Mouse (Mus musculus) B cell, adult (primary cell): ENCODE measurements around the gene Olfr1358. TPM values are rescaled to one million over a fixed set of nuclear protein-coding genes. Genes with fewer than 3 reads are reported as not detected.

Experiments used
- total RNA-seq: library from RNA; stranded (reverse); gene quantifications from 4 replicates; pipeline ENCODE4 v1.2.4, GENCODE M21; 2023; ENCODE audit not compliant: inconsistent age

Gene Olfr1358
- total RNA-seq, result not detected in 4 replicates

DNA sequence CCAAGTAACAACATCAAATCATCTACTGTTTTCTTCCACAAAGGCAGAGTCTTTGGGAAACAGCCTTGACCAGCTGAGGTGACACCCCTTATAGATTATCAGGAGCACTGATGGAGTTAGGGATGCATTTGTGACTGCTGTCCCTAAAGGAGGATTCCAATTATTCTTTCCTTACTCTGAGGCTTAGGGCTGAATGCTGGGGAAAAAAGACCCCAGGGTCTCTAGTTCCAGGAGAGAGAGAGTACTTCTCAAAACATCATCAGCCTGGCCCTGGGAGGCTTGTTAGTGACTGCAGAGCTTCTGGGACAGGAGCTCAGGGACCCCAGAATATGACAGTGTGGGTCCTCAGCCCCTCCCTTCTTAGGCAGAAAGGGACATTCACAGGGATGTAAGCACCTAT is at the start of gene Olfr1358:
Gene Olfr1358 (plus strand): TSS at position 301 of the 400 bp plus-strand sequence.

Other genes with a start within 250 kb of the Olfr1358 start
- gene Agpat3, start 164.9 kb upstream of the Olfr1358 start, total RNA-seq, result 95.0 to 112 TPM (median 104 TPM) in 4 replicates
- 374 to 401 TPM (median 380 TPM) in 4 replicates for gene Rrp1, start 104.4 kb upstream of the Olfr1358 start, total RNA-seq
- gene Cstb, start 91.8 kb upstream of the Olfr1358 start, total RNA-seq, result 44.6 to 66.1 TPM (median 53.9 TPM) in 4 replicates
- gene Pdxk, start 52.5 kb upstream of the Olfr1358 start, total RNA-seq, result 50.8 to 55.7 TPM (median 54.4 TPM) in 4 replicates
- gene Ilvbl, start 56.9 kb downstream of the Olfr1358 start, total RNA-seq, result 80.9 to 100 TPM (median 93.1 TPM) in 4 replicates
- gene Syde1, start 74.5 kb downstream of the Olfr1358 start, total RNA-seq, result 0.75 to 1.00 TPM (median 0.85 TPM) in 4 replicates
- not detected in 4 replicates for gene Olfr1357, start 100.6 kb downstream of the Olfr1358 start, total RNA-seq
- gene Casp14, start 200.9 kb downstream of the Olfr1358 start, total RNA-seq, result not detected in 4 replicates
- gene Ccdc105, start 235.6 kb downstream of the Olfr1358 start, total RNA-seq, result not detected in 4 replicates